Mouse (Mus musculus) midbrain, embryonic 11.5 days (tissue): Measurements from ENCODE around the gene Rhd. TPM values are rescaled to one million over a fixed set of nuclear protein-coding genes. Genes with fewer than 3 reads are reported as not detected.
"Not testable (repeated sequence)": the region's sequence is repeated elsewhere in the genome, so short reads cannot be mapped to it uniquely, and the experiment has no call there.

Experiments
- ATAC-seq: fragments of 200-750 bp; cut with Nextera tagmentation; 2 replicates; pipeline ENCODE4 v1.8.0; 2017; ENCODE audit warnings: moderate TSS enrichment, moderate library complexity; ENCODE audit not compliant: low FRiP score
- DNase-seq: peaks from one replicate; pipeline ENCODE4 v3.0.0; 2015; ENCODE audit warnings: low spot score; ENCODE audit errors: missing footprints
- H3K27ac ChIP-seq: fragments of 300-500 bp; sonication (generic); 2 replicates; pipeline ENCODE4 v1.5.1; 2014; ENCODE audit warnings: low read depth, low read length
- H3K27me3 ChIP-seq: fragments of 300-500 bp; sonication (generic); 2 replicates; pipeline ENCODE4 v1.6.1; 2014; ENCODE audit warnings: mild to moderate bottlenecking, low read length, moderate library complexity, mixed read lengths; ENCODE audit not compliant: control insufficient read depth, insufficient read depth
- H3K36me3 ChIP-seq: fragments of 300-500 bp; sonication (generic); 2 replicates; pipeline ENCODE4 v1.6.1; 2014; ENCODE audit warnings: mild to moderate bottlenecking, low read length, moderate library complexity, mixed read lengths; ENCODE audit not compliant: control insufficient read depth, insufficient read depth
- H3K4me1 ChIP-seq: fragments of 300-500 bp; sonication (generic); 2 replicates; pipeline ENCODE4 v1.6.1; 2014; ENCODE audit warnings: low read length; ENCODE audit not compliant: control insufficient read depth, insufficient read depth
- H3K4me2 ChIP-seq: fragments of 300-500 bp; sonication (generic); 2 replicates; pipeline ENCODE4 v1.6.1; 2014; ENCODE audit warnings: mild to moderate bottlenecking, moderate library complexity
- H3K4me3 ChIP-seq: fragments of 300-500 bp; sonication (generic); 2 replicates; pipeline ENCODE4 v1.5.1; 2014; ENCODE audit warnings: low read depth, low read length
- H3K9ac ChIP-seq: fragments of 300-500 bp; sonication (generic); 2 replicates; pipeline ENCODE4 v1.6.1; 2014; ENCODE audit warnings: low read length
- H3K9me3 ChIP-seq: fragments of 300-500 bp; sonication (generic); 2 replicates; pipeline ENCODE4 v1.6.1; 2016; ENCODE audit warnings: low read length; ENCODE audit not compliant: control insufficient read depth
- WGBS: fragments of 180-500 bp; shearing (Covaris S2); extraction: QIAGEN DNeasy Blood & Tissue Kit; methylation state at CpG from one replicate; pipeline ENCODE4 v1.1.7; 2014; 5-methylcytosine and 5-hydroxymethylcytosine counted together
- polyA plus RNA-seq: library from polyadenylated mRNA; unstranded; fragments of >200 nt; fragmentation: Nextera tagmentation; extraction: Ambion mirVana; gene quantifications from 2 replicates; pipeline ENCODE4 v1.2.1, GENCODE M21; 2014

Gene Rhd
- polyA plus RNA-seq, 1 experiment from 2014 or later: 19.2 TPM

- 90% methylated on average over 1 of the region's 1 CpGs for WGBS
- peak; percentile 45 for DNase-seq
- Histone ChIP-seq H3K9ac (no peak overlapping the region), H3K27ac (no peak overlapping the region), H3K27me3 (no peaks in the 10 kb centered on the region), H3K4me1 (no peaks in the 10 kb centered on the region), H3K9me3 (no peaks in the 10 kb centered on the region), H3K36me3 (peaks cover 3% of the 10 kb centered on the region; the same call in 1 of the 2 replicates), H3K4me3 (no peak overlapping the region), H3K4me2 (no peak overlapping the region)
- no peak for ATAC-seq
These were observed 26.1 kb upstream of the Rhd start for GRCm38 (mm10) chr4:134838221-134838620.

DNA sequence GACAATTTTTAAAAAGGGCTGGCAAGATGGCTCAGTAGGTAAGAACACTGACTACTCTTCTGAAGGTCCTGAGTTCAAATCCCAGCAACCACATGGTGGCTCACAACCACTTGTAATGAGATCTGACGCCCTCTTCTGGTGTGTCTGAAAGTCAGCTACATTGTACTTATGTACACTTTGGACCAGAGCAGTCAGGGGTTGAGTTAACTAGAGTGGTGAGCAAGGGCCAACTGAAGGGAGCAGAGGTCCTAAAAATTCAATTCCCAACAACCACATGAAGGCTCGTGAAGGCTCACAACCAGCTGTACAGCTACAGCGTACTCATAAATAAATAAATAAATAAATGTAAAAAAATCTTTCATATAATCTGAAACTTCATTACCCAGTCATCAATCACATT lies 25.6 kb upstream of the Rhd start:
- H3K27me3 ChIP-seq, H3K4me3 ChIP-seq, H3K27ac ChIP-seq, H3K9me3 ChIP-seq, H3K36me3 ChIP-seq, ATAC-seq, H3K4me1 ChIP-seq, H3K4me2 ChIP-seq, H3K9ac ChIP-seq: not testable (repeated sequence)
- DNase-seq: peak; percentile 57
- WGBS: 92% methylated on average over 3 of the region's 3 CpGs

- Histone ChIP-seq H3K9ac (no peak overlapping the region), H3K27me3 (no peaks in the 10 kb centered on the region), H3K4me3 (no peak overlapping the region), H3K36me3 (no peaks in the 10 kb centered on the region), H3K9me3 (no peaks in the 10 kb centered on the region), H3K27ac (no peak overlapping the region), H3K4me1 (no peaks in the 10 kb centered on the region), H3K4me2 (no peak overlapping the region)
- 84% methylated on average over 1 of the region's 1 CpGs for whole genome bisulfite sequencing
- DNase-seq (peak; percentile 75), ATAC-seq (no peak)
These were observed 24.1 kb upstream of the Rhd start for GRCm38 (mm10) chr4:134840231-134840630.

DNA sequence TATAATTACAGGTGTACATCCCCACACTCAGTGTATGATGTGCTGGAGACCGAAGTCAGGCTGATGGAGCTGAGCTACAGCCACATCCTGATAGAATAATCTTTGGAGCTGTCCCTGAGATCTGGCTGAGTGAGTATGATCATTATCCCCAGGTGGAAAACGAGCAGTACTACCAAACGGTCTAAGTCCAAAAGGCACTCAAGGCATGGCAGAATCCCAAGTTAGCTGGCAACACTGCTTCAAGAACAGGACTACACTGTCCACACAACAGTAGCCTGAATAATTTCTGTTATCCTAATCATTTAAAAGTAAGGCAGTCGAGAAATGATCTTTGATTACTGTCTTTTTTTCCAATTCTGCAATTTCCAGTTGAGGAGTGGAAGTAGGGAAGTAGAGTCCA lies 20.8 kb upstream of the Rhd start:
- no peak overlapping the region for H3K4me2 ChIP-seq
- WGBS: 92% methylated on average over 4 of the region's 4 CpGs
- no peaks in the 10 kb centered on the region for H3K9me3 ChIP-seq
- no peaks in the 10 kb centered on the region for H3K36me3 ChIP-seq
- DNase-seq (peak; percentile 28), ATAC-seq (no peak)
- no peak overlapping the region for H3K4me3 ChIP-seq
- H3K27me3 ChIP-seq: no peaks in the 10 kb centered on the region
- no peaks in the 10 kb centered on the region for H3K4me1 ChIP-seq
- no peak overlapping the region for H3K9ac ChIP-seq
- no peak overlapping the region for H3K27ac ChIP-seq

DNA sequence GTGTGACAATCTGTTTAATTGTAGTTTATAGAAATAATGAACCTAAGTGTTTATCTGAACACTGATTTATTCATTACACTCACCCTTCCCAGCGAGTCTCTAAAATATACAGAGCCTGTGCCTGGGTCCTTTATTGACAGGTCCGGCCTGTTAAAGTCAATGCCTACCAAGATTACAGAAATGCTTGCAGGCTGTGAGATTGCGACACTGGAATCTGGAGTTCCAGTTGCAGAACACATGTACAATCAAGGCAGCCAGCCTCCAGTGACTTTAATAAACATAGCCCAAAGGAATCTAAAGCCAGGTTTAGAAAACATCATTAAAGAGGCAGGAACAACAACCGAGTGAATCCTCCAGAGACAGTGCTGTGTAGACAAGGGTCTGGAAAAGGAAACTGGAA lies 16.7 kb upstream of the Rhd start:
- Histone ChIP-seq H3K9ac (no peak overlapping the region), H3K27me3 (no peaks in the 10 kb centered on the region), H3K9me3 (no peaks in the 10 kb centered on the region), H3K27ac (no peak overlapping the region), H3K4me3 (no peak overlapping the region), H3K4me2 (no peak overlapping the region), H3K4me1 (peaks cover 12% of the 10 kb centered on the region), H3K36me3 (no peaks in the 10 kb centered on the region)
- DNase-seq (peak; percentile 47), ATAC-seq (no peak)
- WGBS: 82% methylated on average over 4 of the region's 4 CpGs

DNA sequence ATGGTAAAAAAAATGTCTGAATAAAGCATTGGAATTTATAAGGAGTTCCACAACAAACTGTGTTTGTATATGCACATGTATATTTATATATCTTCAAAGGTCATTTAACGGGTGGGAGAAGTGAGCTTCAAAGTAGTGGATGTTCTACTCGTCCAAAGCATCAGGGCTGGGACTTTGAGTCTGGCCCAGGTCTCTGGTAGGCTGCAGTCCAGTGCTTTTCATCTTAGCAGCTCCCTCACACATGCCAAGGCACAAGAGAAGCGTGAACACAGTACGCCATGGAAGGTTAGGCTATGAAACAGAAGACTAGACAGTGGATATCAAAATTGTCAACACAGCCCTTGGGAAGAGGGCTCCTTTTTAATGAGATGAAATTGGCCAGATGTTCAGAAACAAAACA lies 13.8 kb upstream of the Rhd start:
- no peak for ATAC-seq
- Histone ChIP-seq H3K4me2 (no peak overlapping the region; the same call in 1 of the 2 replicates), H3K9ac (no peak overlapping the region), H3K4me1 (peaks cover 12% of the 10 kb centered on the region), H3K36me3 (no peaks in the 10 kb centered on the region), H3K27ac (no peak overlapping the region), H3K27me3 (peaks cover 3% of the 10 kb centered on the region; the same call in 1 of the 2 replicates), H3K9me3 (no peaks in the 10 kb centered on the region), H3K4me3 (no peak overlapping the region)
- 77% methylated on average over 4 of the region's 4 CpGs for WGBS
- DNase-seq: peak; percentile 72

- Histone ChIP-seq H3K9ac (no peak overlapping the region), H3K27ac (no peak overlapping the region), H3K4me2 (peak overlapping the region; percentile 80), H3K4me3 (peak overlapping the region; percentile 84; the same call in 1 of the 2 replicates), H3K9me3 (no peaks in the 10 kb centered on the region), H3K27me3 (peaks cover 3% of the 10 kb centered on the region; the same call in 1 of the 2 replicates), H3K36me3 (no peaks in the 10 kb centered on the region), H3K4me1 (peaks cover 12% of the 10 kb centered on the region)
- WGBS: 66% methylated on average over 2 of the region's 2 CpGs
- peak; percentile 57 for DNase-seq
- no peak for ATAC-seq
These were observed 13.1 kb upstream of the Rhd start for GRCm38 (mm10) chr4:134851236-134851635.

DNA sequence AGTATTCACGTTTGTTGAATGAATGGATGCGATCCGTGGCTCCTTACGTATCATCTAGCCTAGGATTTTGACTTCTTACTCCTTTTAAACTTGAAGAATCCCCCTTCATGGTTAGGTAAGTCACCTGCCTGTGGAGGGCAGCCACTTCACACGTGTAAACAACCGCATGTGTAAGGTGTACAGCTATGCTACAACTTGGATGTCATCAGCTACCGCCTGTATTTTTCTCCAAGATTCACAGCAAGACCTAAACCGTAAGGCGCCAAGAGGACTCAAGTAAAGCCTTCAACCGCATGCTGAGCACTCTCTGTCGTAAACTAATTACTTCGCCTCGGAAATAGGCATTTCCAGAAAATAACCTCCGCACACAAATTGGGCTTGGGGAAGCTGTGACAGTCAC lies 12.5 kb upstream of the Rhd start:
- WGBS: 15% methylated on average over 14 of the region's 14 CpGs
- Histone ChIP-seq H3K27ac (no peak overlapping the region), H3K4me3 (peak overlapping the region; percentile 84), H3K9ac (peak overlapping the region; percentile 96), H3K36me3 (no peaks in the 10 kb centered on the region), H3K9me3 (no peaks in the 10 kb centered on the region), H3K4me1 (peaks cover 12% of the 10 kb centered on the region), H3K4me2 (peak overlapping the region; percentile 80), H3K27me3 (peaks cover 5% of the 10 kb centered on the region; the same call in 1 of the 2 replicates)
- ATAC-seq: no peak
- DNase-seq: peak; percentile 89

DNA sequence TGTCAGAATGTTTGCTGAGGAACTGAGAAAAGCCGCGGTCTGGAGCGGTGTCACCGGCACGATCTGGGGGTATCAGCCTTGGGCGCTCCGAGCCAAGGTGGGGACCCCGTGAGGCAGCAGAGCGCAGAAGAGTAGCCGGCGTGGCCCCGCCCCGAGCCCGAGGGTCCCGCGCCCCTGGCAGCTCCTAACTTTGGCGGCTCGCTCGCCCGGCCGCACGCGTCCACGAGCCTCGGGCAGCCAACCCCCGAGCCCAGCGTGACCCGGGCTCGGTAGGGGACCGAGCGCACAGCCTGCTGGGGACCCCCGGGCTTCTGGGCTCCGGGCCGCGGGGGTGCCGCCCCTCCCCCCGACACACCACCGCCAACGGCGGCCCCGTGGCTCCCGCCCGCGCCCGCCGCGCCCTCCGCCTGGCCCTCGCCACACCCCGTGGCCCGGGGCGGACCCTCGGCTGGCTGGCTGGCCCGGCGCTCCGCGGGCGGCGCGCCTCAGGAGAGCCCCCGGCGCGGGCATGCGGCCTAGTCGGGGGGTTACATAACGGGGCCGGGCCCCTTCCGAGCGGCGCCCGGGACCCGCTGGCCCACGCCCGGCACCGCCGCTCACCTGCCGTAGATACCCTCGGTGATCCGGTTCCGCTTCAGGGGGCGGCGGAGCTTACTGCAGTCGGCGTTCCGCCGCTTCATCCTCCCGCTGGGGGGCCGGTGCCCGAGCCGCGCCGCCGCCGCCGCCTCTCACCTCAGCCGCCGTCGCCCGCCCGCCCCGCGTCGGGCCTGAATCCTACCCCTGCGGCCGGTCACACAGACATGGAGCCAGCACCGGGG lies 11.7 kb upstream of the Rhd start:
- H3K27me3 ChIP-seq: peaks cover 5% of the 10 kb centered on the region; the same call in 1 of the 2 replicates
- WGBS: under 1% methylated on average over 92 of the region's 106 CpGs
- H3K4me2 ChIP-seq: peak overlapping the region; percentile 80
- H3K4me1 ChIP-seq: peaks cover 12% of the 10 kb centered on the region
- H3K4me3 ChIP-seq: peak overlapping the region; percentile 84
- no peaks in the 10 kb centered on the region for H3K36me3 ChIP-seq
- H3K9me3 ChIP-seq: no peaks in the 10 kb centered on the region
- DNase-seq (peak; percentile 94), ATAC-seq (peak; percentile 34)
- peak overlapping the region; percentile 96 for H3K9ac ChIP-seq
- H3K27ac ChIP-seq: peak overlapping the region; percentile 82
